In genomic region chr6:109172104-109172850, GRCm38 (mm10) we compare ENCODE assay signal across 12 mouse cellular contexts.
DNase-seq lines count a peak whose midpoint lies in the region; ATAC-seq lines count a peak whose summit lies in the region.
"Had no signal": no experiment of that assay in that cellular context is flagged by ENCODE, and none has a peak within 500 bp of the region (broad histone marks: within the 10 kb centered on the region; RNA-seq: fewer than 3 reads in every experiment).

No protein-coding gene starts in this region.

- no peaks in the 10 kb centered on the region for H3K27me3 ChIP-seq in kidney, embryonic 16.5 days (ENCODE audit: insufficient read depth, low read length)
- H3K27me3 ChIP-seq in neural tube, embryonic 14.5 days (ENCODE audit: control insufficient read depth, insufficient read depth, low read length): no peaks in the 10 kb centered on the region
- H3K27me3 ChIP-seq: heart, embryonic 15.5 days had no signal

- H3K4me2 ChIP-seq in kidney, embryonic 16.5 days (replicated peaks; ENCODE audit: low read depth, low read length): no peak overlapping the region
- no peak overlapping the region for H3K4me2 ChIP-seq in neural tube, embryonic 14.5 days (ENCODE audit: low read depth, low read length)
- H3K4me2 ChIP-seq: heart, embryonic 15.5 days had no signal

- H3K4me1 ChIP-seq in kidney, embryonic 16.5 days (ENCODE audit: insufficient read depth, low read length): no peaks in the 10 kb centered on the region
- no peaks in the 10 kb centered on the region for H3K4me1 ChIP-seq in neural tube, embryonic 14.5 days (ENCODE audit: control insufficient read depth, insufficient read depth, low read length)
- H3K4me1 ChIP-seq: heart, embryonic 15.5 days had no signal

- H3K4me3 ChIP-seq in kidney, embryonic 16.5 days (ENCODE audit: low read length): no peak overlapping the region
- no peak overlapping the region for H3K4me3 ChIP-seq in neural tube, embryonic 14.5 days (ENCODE audit: low read depth, low read length)
- H3K4me3 ChIP-seq: heart, embryonic 15.5 days; left cerebral cortex, adult 2 months had no signal

- H3K9ac ChIP-seq in kidney, embryonic 16.5 days (replicated peaks; ENCODE audit: low read length): no peak overlapping the region
- H3K9ac ChIP-seq in neural tube, embryonic 14.5 days (replicated peaks; ENCODE audit: low read depth, low read length): no peak overlapping the region
- H3K9ac ChIP-seq: heart, embryonic 15.5 days had no signal

- no peaks in the 10 kb centered on the region for H3K9me3 ChIP-seq in kidney, embryonic 16.5 days (ENCODE audit: low read length)
- no peaks in the 10 kb centered on the region for H3K9me3 ChIP-seq in neural tube, embryonic 14.5 days (ENCODE audit: control insufficient read depth, low read length)
- H3K9me3 ChIP-seq: heart, embryonic 15.5 days had no signal

- ATAC-seq in kidney, embryonic 16.5 days (ENCODE audit: low FRiP score, low TSS enrichment): no peak
- ATAC-seq in neural tube, embryonic 14.5 days (ENCODE audit: low read depth): peak; percentile 66; the same call in 1 of the 2 replicates
- ATAC-seq: lung, postnatal 0 days had no signal

- peak; percentile 11 for DNase-seq in adrenal gland, postnatal 25 days
- DNase-seq in adrenal gland, postnatal 36 days: no peak
- DNase-seq in kidney, postnatal 10 days: peak; percentile 26
- DNase-seq in neural tube, embryonic 10.5 days (ENCODE audit: extremely low spot score, low spot score): no peak
- peak; percentile 57 for DNase-seq in retina, embryonic 14.5 days (ENCODE audit: low spot score)
- no peak for DNase-seq in adrenal gland, adult 2 months
- DNase-seq: cerebellum, adult 11 months had no signal

- H3K36me3 ChIP-seq in kidney, embryonic 16.5 days (ENCODE audit: insufficient read depth, low read length): no peaks in the 10 kb centered on the region
- H3K36me3 ChIP-seq in neural tube, embryonic 14.5 days (ENCODE audit: control insufficient read depth, insufficient read depth, low read length): no peaks in the 10 kb centered on the region
- H3K36me3 ChIP-seq: heart, embryonic 15.5 days had no signal

- whole genome bisulfite sequencing in kidney, embryonic 16.5 days: 56% methylated on average over 6 of the region's 6 CpGs
- 40% methylated on average over 6 of the region's 6 CpGs for WGBS in neural tube, embryonic 14.5 days

- H3K27ac ChIP-seq in kidney, embryonic 16.5 days (ENCODE audit: low read length): no peak overlapping the region
- H3K27ac ChIP-seq in neural tube, embryonic 14.5 days (ENCODE audit: low read depth, low read length): no peak overlapping the region
- H3K27ac ChIP-seq: heart, embryonic 15.5 days; left cerebral cortex, adult 2 months had no signal

Comparison
In these comparisons a context has a peak if more than half of its experiments do, and no peak if none do; other contexts are left out.
1. DNase-seq: peak in adrenal gland, postnatal 25 days (single experiment), kidney, postnatal 10 days (single experiment) and retina, embryonic 14.5 days (single experiment); none in adrenal gland, postnatal 36 days (0 of 2), neural tube, embryonic 10.5 days (single experiment) and adrenal gland, adult 2 months (single experiment).